Mouse (Mus musculus): ENCODE results near the gene Cpm. TPM values are rescaled to one million over a fixed set of nuclear protein-coding genes. Genes with fewer than 3 reads are reported as not detected.

The Cpm gene
- 0.04 and 0.25 TPM in 2 replicates for total RNA-seq (2012; rRNA removed)
- total RNA-seq (2014; rRNA removed): 0.09 and 0.31 TPM in 2 replicates
- polyA plus RNA-seq (2012; ENCODE audit: insufficient read length, low read depth): 0.17 and 0.31 TPM in 2 replicates

DNA sequence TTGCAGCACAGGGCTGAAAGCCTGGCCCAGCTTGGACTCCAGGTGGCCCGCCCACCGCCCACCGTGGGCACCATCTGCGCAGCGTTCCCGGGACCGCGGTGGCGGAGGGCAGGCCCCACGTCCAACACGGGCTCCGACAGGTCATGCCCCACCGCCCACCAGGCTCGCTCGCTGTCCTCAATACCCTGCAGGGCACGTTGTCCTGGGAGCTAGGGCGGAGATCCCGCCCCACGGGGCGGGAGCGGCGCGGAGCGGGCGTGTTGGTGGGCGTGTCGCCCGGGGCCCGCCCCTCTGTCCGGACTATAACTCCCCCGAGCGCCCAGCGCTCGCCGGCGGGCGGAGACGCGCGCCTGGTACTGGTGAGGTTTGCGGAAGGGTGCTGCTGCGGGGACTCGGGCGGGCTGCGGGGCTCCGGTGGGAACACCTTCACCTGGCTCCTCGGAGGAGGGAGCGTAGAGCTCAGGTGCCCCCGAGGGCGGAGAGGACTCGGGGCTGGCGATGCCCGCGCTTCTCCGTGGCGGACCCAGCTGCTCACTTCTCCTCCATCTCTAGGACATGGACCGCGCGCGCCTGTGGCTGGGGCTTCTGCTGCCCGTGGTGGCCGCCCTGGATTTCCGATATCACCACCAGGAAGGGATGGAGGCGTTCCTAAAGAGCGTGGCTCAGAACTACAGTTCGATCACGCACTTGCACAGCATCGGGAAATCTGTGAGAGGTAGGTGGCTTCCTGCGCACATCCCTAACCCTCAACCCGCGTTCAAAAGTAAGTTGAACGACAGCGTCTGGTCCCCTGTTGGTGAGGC, at the start of gene Cpm:
Gene Cpm (plus strand): TSS at position 332 of the 803 bp plus-strand sequence.
- Histone ChIP-seq H3K4me1 (ENCODE audit: control insufficient read depth in 1 of 2, insufficient read depth in 2 of 2) (peaks cover 10 to 18% of the 10 kb centered on the region in 2 experiments), H3K4me3 (replicated peaks in 1 of 3; ENCODE audit: low read depth in 2 of 3, low read length in 2 of 3, poor library complexity in 1 of 3) (peak within 1 kb of the TSS in 2 of 3 experiments; percentile 48 to 49), H3K9me3 (replicated peaks; ENCODE audit: low read length) (no peaks in the 10 kb centered on the region), H3K9ac (ENCODE audit: insufficient read depth, low read depth) (no peak within 1 kb of the TSS), H3K27me3 (replicated peaks) (peaks cover 41% of the 10 kb centered on the region), H3K4me2 (ENCODE audit: insufficient read depth, low read depth, poor library complexity, severe bottlenecking) (peak within 1 kb of the TSS; percentile 87), H3K79me2 (replicated peaks; ENCODE audit: control insufficient read depth, extremely low read depth, insufficient read depth, poor library complexity, severe bottlenecking) (no peaks in the 10 kb centered on the region), H3K27ac (ENCODE audit: insufficient read depth, low read depth) (no peak within 1 kb of the TSS), H3K36me3 (replicated peaks in 1 of 2; ENCODE audit: control insufficient read depth in 1 of 2, insufficient read depth in 1 of 2, low read length in 1 of 2) (no peaks in the 10 kb centered on the region)
- dilution Hi-C loops (cut with MboI; ENCODE audit: extremely low pct_ligation_motif_present, extremely low pct_unique_long_range_greater_than_20kb, low sequenced_read_pairs): no loop called here
- in situ Hi-C loops (cut with MboI; ENCODE audit: low pct_ligation_motif_present, low pct_unique_long_range_greater_than_20kb, low sequenced_read_pairs): no loop called here
- peak; percentile 39 for DNase-seq (ENCODE audit: extremely low read depth)
- TF ChIP-seq IRF4 (IDR thresholded peaks at IDR 0.05; ENCODE audit: low read depth, low read length): no peak
- TF ChIP-seq NELFE (IDR thresholded peaks at IDR 0.05; ENCODE audit: low read depth, low read length): peak; percentile 36; the same call in 1 of the 2 replicates
- no peak for TF ChIP-seq JUND (conservative IDR thresholded peaks at IDR 0.05; ENCODE audit: low read depth, low read length)
- no peak for TF ChIP-seq TBP (conservative IDR thresholded peaks at IDR 0.05; ENCODE audit: low read depth, low read length)
- TF ChIP-seq POLR2AphosphoS2 (IDR thresholded peaks at IDR 0.05; ENCODE audit: low read depth, low read length): no peak
- TF ChIP-seq MAFK (IDR thresholded peaks at IDR 0.05; ENCODE audit: insufficient replicate concordance, low read length): no peak
- no peak for TF ChIP-seq USF1 (IDR thresholded peaks at IDR 0.05; ENCODE audit: low read depth, low read length)
- no peak for TF ChIP-seq ZNF384 (IDR thresholded peaks at IDR 0.05; ENCODE audit: low read depth, low read length)
- TF ChIP-seq NRF1 (IDR thresholded peaks at IDR 0.05; ENCODE audit: low read depth, low read length): no peak
- 0 out of 2 replicates have a peak, but pooled peaks have one; percentile 20 for TF ChIP-seq MAZ (IDR thresholded peaks at IDR 0.05; ENCODE audit: low read depth, low read length)
- no peak for TF ChIP-seq JUN (IDR thresholded peaks at IDR 0.05; ENCODE audit: insufficient read depth, low read depth, low read length)
- no peak for TF ChIP-seq ZMIZ1 (IDR thresholded peaks at IDR 0.05; ENCODE audit: low read depth, low read length)
- TF ChIP-seq EP300 (IDR thresholded peaks at IDR 0.05; ENCODE audit: low read length): no peak
- no peak for TF ChIP-seq HCFC1 (IDR thresholded peaks at IDR 0.05; ENCODE audit: low read depth, low read length)
- TF ChIP-seq KAT2A (IDR thresholded peaks at IDR 0.05; ENCODE audit: insufficient replicate concordance, low read length): no peak
- TF ChIP-seq E2F4 (IDR thresholded peaks at IDR 0.05; ENCODE audit: insufficient replicate concordance, low read depth, low read length): no peak
- TF ChIP-seq MAX (IDR thresholded peaks at IDR 0.05; ENCODE audit: low read length): no peak
- no peak for TF ChIP-seq CHD2 (IDR thresholded peaks at IDR 0.05; ENCODE audit: low read length)
- TF ChIP-seq SIN3A (IDR thresholded peaks at IDR 0.05; ENCODE audit: low read length): no peak
- no peak for TF ChIP-seq ZC3H11A (IDR thresholded peaks at IDR 0.05; ENCODE audit: low read depth, low read length)
- TF ChIP-seq UBTF (IDR thresholded peaks at IDR 0.05; ENCODE audit: low read depth, low read length): no peak
- peak; percentile 60 for TF ChIP-seq POLR2A (IDR thresholded peaks at IDR 0.05; ENCODE audit: low read depth, low read length)
- TF ChIP-seq ZKSCAN1 (IDR thresholded peaks at IDR 0.05; ENCODE audit: borderline replicate concordance, low read depth, low read length): no peak
- TF ChIP-seq MXI1 (IDR thresholded peaks at IDR 0.05; ENCODE audit: low read depth, low read length): peak; percentile 18; the same call in 1 of the 2 replicates
- TF ChIP-seq BHLHE40 (IDR thresholded peaks at IDR 0.05; ENCODE audit: low read depth, low read length): no peak
- TF ChIP-seq ELF1 (IDR thresholded peaks at IDR 0.05; ENCODE audit: low read depth, low read length): no peak
- no peak for TF ChIP-seq PAX5 (IDR thresholded peaks at IDR 0.05; ENCODE audit: low read length)
